Mouse (Mus musculus): ENCODE data around the gene Spint1. TPM values are rescaled to one million over a fixed set of nuclear protein-coding genes. Genes with fewer than 3 reads are reported as not detected.

Gene Spint1
- polyA plus RNA-seq, 1 experiment from 2014 or later = 1.00 TPM

- Histone ChIP-seq H3K4me2 (no peak overlapping the region), H3K36me3 (no peaks in the 10 kb centered on the region), H3K4me1 (replicated peaks) (no peaks in the 10 kb centered on the region), H3K9me3 (replicated peaks) (no peaks in the 10 kb centered on the region), H3K9ac (no peak overlapping the region), H3K4me3 (no peak overlapping the region), H3K27ac (ENCODE audit: poor library complexity, severe bottlenecking) (no peak overlapping the region), H3K27me3 (replicated peaks) (peaks cover 30% of the 10 kb centered on the region)
- ATAC-seq (ENCODE audit: insufficient number of reproducible peaks, low FRiP score) = no peak
- 65% methylated on average over 7 of the region's 7 CpGs for WGBS
Measured at GRCm38 (mm10) chr2:119245246-119245645, 8.1 kb downstream of the Spint1 start.

- no peaks in the 10 kb centered on the region for H3K9me3 ChIP-seq (replicated peaks)
- no peak overlapping the region for H3K4me3 ChIP-seq
- no peak overlapping the region for H3K9ac ChIP-seq
- H3K27me3 ChIP-seq (replicated peaks) = peaks cover 25% of the 10 kb centered on the region
- H3K4me2 ChIP-seq = no peak overlapping the region
- 73% methylated on average over 9 of the region's 9 CpGs for WGBS
- H3K4me1 ChIP-seq (replicated peaks) = peaks cover 4% of the 10 kb centered on the region
- H3K36me3 ChIP-seq = no peaks in the 10 kb centered on the region
- H3K27ac ChIP-seq (ENCODE audit: poor library complexity, severe bottlenecking) = no peak overlapping the region
- ATAC-seq (ENCODE audit: insufficient number of reproducible peaks, low FRiP score) = no peak
Measured at GRCm38 (mm10) chr2:119247904-119248303, 10.7 kb downstream of the Spint1 start.

GRCm38 (mm10) chr2:119249592-119250061 is 12.5 kb downstream of the Spint1 start:
- WGBS = 71% methylated on average over 4 of the region's 4 CpGs
- no peaks in the 10 kb centered on the region for H3K9me3 ChIP-seq (replicated peaks)
- H3K27ac ChIP-seq (ENCODE audit: poor library complexity, severe bottlenecking) = no peak overlapping the region
- H3K36me3 ChIP-seq = no peaks in the 10 kb centered on the region
- ATAC-seq (ENCODE audit: insufficient number of reproducible peaks, low FRiP score) = no peak
- H3K27me3 ChIP-seq (replicated peaks) = peaks cover 40% of the 10 kb centered on the region
- H3K9ac ChIP-seq = no peak overlapping the region
- no peak overlapping the region for H3K4me2 ChIP-seq
- H3K4me3 ChIP-seq = no peak overlapping the region
- H3K4me1 ChIP-seq (replicated peaks) = peaks cover 4% of the 10 kb centered on the region

- ATAC-seq (ENCODE audit: insufficient number of reproducible peaks, low FRiP score) = no peak
- Histone ChIP-seq H3K9me3 (replicated peaks) (no peaks in the 10 kb centered on the region), H3K27ac (ENCODE audit: poor library complexity, severe bottlenecking) (no peak overlapping the region), H3K36me3 (no peaks in the 10 kb centered on the region), H3K4me1 (replicated peaks) (peaks cover 4% of the 10 kb centered on the region), H3K9ac (no peak overlapping the region), H3K4me2 (peak overlapping the region; percentile 58; the same call in 1 of the 2 replicates), H3K27me3 (replicated peaks) (peaks cover 47% of the 10 kb centered on the region), H3K4me3 (no peak overlapping the region)
- WGBS = 63% methylated on average over 5 of the region's 5 CpGs
Measured at GRCm38 (mm10) chr2:119250377-119250776, 13.2 kb downstream of the Spint1 start.

DNA sequence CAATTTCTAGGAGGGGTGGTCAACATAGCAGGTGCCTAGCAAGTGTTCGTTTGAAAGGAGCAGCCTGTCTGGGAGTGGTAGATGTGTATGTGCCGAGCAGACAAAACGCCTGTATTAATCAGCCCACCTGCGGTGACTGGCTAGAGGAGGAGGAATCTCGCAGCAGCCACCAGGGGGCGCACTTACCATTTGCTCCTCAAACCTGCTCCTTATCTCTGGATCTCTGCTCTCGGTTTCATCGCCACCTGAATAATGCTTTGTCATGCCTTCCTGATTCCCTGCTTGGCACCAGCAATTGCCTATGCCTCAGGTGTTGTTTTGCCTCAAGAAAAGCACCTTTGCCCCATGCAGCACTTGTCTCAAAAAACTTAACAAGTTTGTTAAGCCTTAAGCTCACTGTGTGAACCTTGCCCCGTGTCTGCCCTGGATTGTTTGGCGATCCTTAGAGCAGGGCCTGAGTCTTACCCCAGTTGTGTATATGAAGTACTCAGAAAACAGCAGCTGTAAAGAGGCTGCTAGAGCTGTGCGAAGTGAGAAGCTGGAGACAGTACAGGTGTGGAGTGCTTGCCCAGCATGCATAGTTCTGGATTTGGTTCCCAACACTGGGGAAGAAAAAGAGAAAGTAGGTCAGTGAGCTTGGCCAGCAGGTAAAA is 13.8 kb downstream of the Spint1 start:
- ATAC-seq (ENCODE audit: insufficient number of reproducible peaks, low FRiP score) = peak; percentile 65; the same call in 1 of the 2 replicates
- Histone ChIP-seq H3K9ac (peak overlapping the region; percentile 2; the same call in 1 of the 2 replicates), H3K27me3 (replicated peaks) (peaks cover 49% of the 10 kb centered on the region), H3K4me3 (peak overlapping the region; percentile 21; the same call in 1 of the 2 replicates), H3K36me3 (no peaks in the 10 kb centered on the region), H3K4me1 (replicated peaks) (peaks cover 4% of the 10 kb centered on the region), H3K9me3 (replicated peaks) (no peaks in the 10 kb centered on the region), H3K27ac (ENCODE audit: poor library complexity, severe bottlenecking) (no peak overlapping the region), H3K4me2 (peak overlapping the region; percentile 58)
- 15% methylated on average over 11 of the region's 11 CpGs for WGBS

GRCm38 (mm10) chr2:119254976-119255375 is 17.8 kb downstream of the Spint1 start:
- Histone ChIP-seq H3K4me1 (replicated peaks) (peaks cover 4% of the 10 kb centered on the region), H3K27me3 (replicated peaks) (peaks cover 39% of the 10 kb centered on the region), H3K36me3 (no peaks in the 10 kb centered on the region), H3K9ac (no peak overlapping the region), H3K4me2 (no peak overlapping the region), H3K4me3 (no peak overlapping the region), H3K9me3 (replicated peaks) (no peaks in the 10 kb centered on the region), H3K27ac (ENCODE audit: poor library complexity, severe bottlenecking) (no peak overlapping the region)
- no peak for ATAC-seq (ENCODE audit: insufficient number of reproducible peaks, low FRiP score)
- 21% methylated on average over 7 of the region's 7 CpGs for WGBS

- Histone ChIP-seq H3K27ac (ENCODE audit: poor library complexity, severe bottlenecking) (no peak overlapping the region), H3K9me3 (replicated peaks) (no peaks in the 10 kb centered on the region), H3K4me3 (no peak overlapping the region), H3K4me2 (no peak overlapping the region), H3K4me1 (replicated peaks) (peaks cover 4% of the 10 kb centered on the region; the same call in 1 of the 2 replicates), H3K27me3 (replicated peaks) (peaks cover 22% of the 10 kb centered on the region), H3K9ac (no peak overlapping the region), H3K36me3 (no peaks in the 10 kb centered on the region)
- 83% methylated on average over 1 of the region's 1 CpGs for WGBS
- no peak for ATAC-seq (ENCODE audit: insufficient number of reproducible peaks, low FRiP score)
Measured at GRCm38 (mm10) chr2:119260518-119260917, 23.4 kb downstream of the Spint1 start.

DNA sequence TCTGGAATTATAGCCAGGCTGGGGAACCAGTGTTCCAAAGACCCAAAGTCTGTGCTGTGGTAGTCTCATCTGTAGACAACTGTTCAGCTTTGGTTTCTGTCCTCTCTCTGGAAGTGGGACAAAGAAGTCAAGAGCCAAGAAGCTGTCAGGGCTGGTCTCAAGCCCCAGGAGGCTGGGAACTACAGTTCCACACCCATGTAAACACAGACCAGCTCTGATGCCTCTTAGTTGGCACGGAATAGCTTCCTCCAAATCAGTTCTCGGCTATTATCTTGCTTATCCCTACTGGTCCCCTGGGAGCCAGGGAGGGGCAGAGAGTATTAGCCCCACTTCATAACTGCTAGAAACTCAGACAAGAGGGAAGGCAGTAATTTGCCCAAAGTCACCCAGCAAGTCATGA is 24.2 kb downstream of the Spint1 start:
- Histone ChIP-seq H3K4me1 (replicated peaks) (peaks cover 4% of the 10 kb centered on the region; the same call in 1 of the 2 replicates), H3K4me2 (no peak overlapping the region), H3K9me3 (replicated peaks) (no peaks in the 10 kb centered on the region), H3K9ac (no peak overlapping the region), H3K4me3 (no peak overlapping the region), H3K36me3 (no peaks in the 10 kb centered on the region), H3K27me3 (replicated peaks) (peaks cover 26% of the 10 kb centered on the region), H3K27ac (ENCODE audit: poor library complexity, severe bottlenecking) (no peak overlapping the region)
- ATAC-seq (ENCODE audit: insufficient number of reproducible peaks, low FRiP score) = no peak; the same call in 1 of the 2 replicates
- 21% methylated on average over 2 of the region's 2 CpGs for WGBS

DNA sequence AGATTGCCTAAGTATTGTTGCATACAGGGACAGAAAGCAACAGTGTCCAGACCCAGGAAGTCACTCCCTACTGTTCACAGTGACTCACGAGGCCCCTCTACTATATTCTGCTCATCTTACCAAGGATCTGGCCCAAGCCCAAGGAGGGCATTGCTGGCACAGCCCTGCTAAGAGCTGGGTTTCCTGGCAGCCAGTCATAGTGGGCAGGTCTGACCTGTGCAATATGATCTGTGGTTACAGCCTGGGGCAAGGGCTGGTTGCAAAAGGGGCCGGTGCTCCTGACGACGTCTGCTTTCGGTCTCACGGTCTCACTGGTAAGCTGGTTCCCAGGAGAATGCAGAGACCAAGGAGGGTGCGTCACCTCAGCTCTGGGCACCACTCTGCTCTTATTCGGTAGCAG is 25.8 kb downstream of the Spint1 start:
- H3K4me3 ChIP-seq = no peak overlapping the region
- no peak; the same call in 1 of the 2 replicates for ATAC-seq (ENCODE audit: insufficient number of reproducible peaks, low FRiP score)

GRCm38 (mm10) chr2:119263813-119264212 is 26.7 kb downstream of the Spint1 start:
- H3K27ac ChIP-seq (ENCODE audit: poor library complexity, severe bottlenecking) = no peak overlapping the region
- ATAC-seq (ENCODE audit: insufficient number of reproducible peaks, low FRiP score) = no peak
- H3K27me3 ChIP-seq (replicated peaks) = peaks cover 34% of the 10 kb centered on the region
- H3K9me3 ChIP-seq (replicated peaks) = no peaks in the 10 kb centered on the region
- no peak overlapping the region for H3K9ac ChIP-seq
- no peaks in the 10 kb centered on the region for H3K36me3 ChIP-seq
- no peak overlapping the region for H3K4me2 ChIP-seq
- 67% methylated on average over 5 of the region's 5 CpGs for WGBS
- H3K4me3 ChIP-seq = no peak overlapping the region
- H3K4me1 ChIP-seq (replicated peaks) = peaks cover 4% of the 10 kb centered on the region; the same call in 1 of the 2 replicates

More for the DNA sequence above, 25.8 kb downstream of the Spint1 start:
- Histone ChIP-seq H3K9ac (no peak overlapping the region), H3K9me3 (replicated peaks) (no peaks in the 10 kb centered on the region), H3K4me1 (replicated peaks) (peaks cover 4% of the 10 kb centered on the region; the same call in 1 of the 2 replicates), H3K36me3 (no peaks in the 10 kb centered on the region), H3K4me2 (peak overlapping the region; percentile 22; the same call in 1 of the 2 replicates), H3K27ac (ENCODE audit: poor library complexity, severe bottlenecking) (no peak overlapping the region), H3K27me3 (replicated peaks) (peaks cover 26% of the 10 kb centered on the region)
- WGBS = 37% methylated on average over 8 of the region's 8 CpGs

DNA sequence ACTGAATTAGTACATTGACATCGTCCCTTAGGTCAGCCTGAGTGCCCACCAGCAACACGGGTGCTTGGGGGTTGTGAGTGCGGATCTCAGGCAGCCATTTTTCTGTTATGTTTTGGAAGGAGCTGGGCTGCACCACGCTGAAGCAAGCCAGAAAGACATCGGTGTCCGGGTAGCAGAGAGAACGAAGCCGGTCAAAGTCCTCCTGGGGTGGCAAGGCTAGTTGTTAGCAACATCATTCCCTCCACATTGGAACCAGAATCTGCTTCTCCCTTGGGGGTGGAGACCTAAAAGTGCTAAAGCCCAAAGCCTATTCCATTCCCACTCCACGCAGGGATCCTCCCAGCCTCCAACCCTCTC is 33.1 kb downstream of the Spint1 start:
- H3K4me3 ChIP-seq = peak overlapping the region; percentile 76; the same call in 1 of the 2 replicates
- H3K9me3 ChIP-seq (replicated peaks) = no peaks in the 10 kb centered on the region
- H3K27ac ChIP-seq (ENCODE audit: poor library complexity, severe bottlenecking) = no peak overlapping the region
- H3K27me3 ChIP-seq (replicated peaks) = peaks cover 45% of the 10 kb centered on the region
- H3K4me1 ChIP-seq (replicated peaks) = peaks cover 8% of the 10 kb centered on the region
- H3K4me2 ChIP-seq = peak overlapping the region; percentile 100
- peak overlapping the region; percentile 77; the same call in 1 of the 2 replicates for H3K9ac ChIP-seq
- 43% methylated on average over 9 of the region's 9 CpGs for WGBS
- ATAC-seq (ENCODE audit: insufficient number of reproducible peaks, low FRiP score) = no peak
- H3K36me3 ChIP-seq = no peaks in the 10 kb centered on the region
